Mouse (Mus musculus) limb, embryonic 12.5 days (tissue): Measurements from ENCODE around the gene Ddt. TPM values are rescaled to one million over a fixed set of nuclear protein-coding genes. Genes with fewer than 3 reads are reported as not detected.

ENCODE experiments used
- polyA plus RNA-seq: library from polyadenylated mRNA; unstranded; fragments of >200 nt; fragmentation: Nextera tagmentation; extraction: Ambion mirVana; gene quantifications from 2 replicates; pipeline ENCODE4 v1.2.1, GENCODE M21; 2016

The Ddt gene
- polyA plus RNA-seq, 1 experiment from 2014 or later, result 112 TPM

Other genes with a start within 250 kb of the Ddt start
- gene Lrrc75b, start 213.1 kb downstream of the Ddt start, polyA plus RNA-seq, result 0.93 and 1.3 TPM in 2 replicates
- gene Ggt1, start 211.8 kb downstream of the Ddt start, polyA plus RNA-seq, result 0.79 and 0.88 TPM in 2 replicates
- gene Ggt5, start 184.1 kb downstream of the Ddt start, polyA plus RNA-seq, result 0.70 and 1.1 TPM in 2 replicates
- gene Susd2, start 129.4 kb downstream of the Ddt start, polyA plus RNA-seq, result 1.5 and 2.2 TPM in 2 replicates
- gene Cabin1, start 9.1 kb downstream of the Ddt start, polyA plus RNA-seq, result 27.2 and 29.3 TPM in 2 replicates
- 0.35 TPM in 1 of 2 replicates, not detected in the other for gene Gm20441, start 7.5 kb upstream of the Ddt start, polyA plus RNA-seq
- gene Gstt3, start 8.0 kb upstream of the Ddt start, polyA plus RNA-seq, result 9.2 and 9.4 TPM in 2 replicates
- 9.2 and 9.8 TPM in 2 replicates for gene Gstt1, start 25.2 kb upstream of the Ddt start, polyA plus RNA-seq
- not detected in 2 replicates for gene Gstt4, start 49.1 kb upstream of the Ddt start, polyA plus RNA-seq
- 9.7 and 11.1 TPM in 2 replicates for gene Gstt2, start 64.0 kb upstream of the Ddt start, polyA plus RNA-seq
- gene Mif, start 86.8 kb upstream of the Ddt start, polyA plus RNA-seq, result 1,855 and 1,928 TPM in 2 replicates
- 3.5 and 3.9 TPM in 2 replicates for gene Derl3, start 120.0 kb upstream of the Ddt start, polyA plus RNA-seq
- 252 and 264 TPM in 2 replicates for gene Smarcb1, start 148.2 kb upstream of the Ddt start, polyA plus RNA-seq
- 5.5 and 8.0 TPM in 2 replicates for gene Chchd10, start 159.7 kb upstream of the Ddt start, polyA plus RNA-seq
- gene Mmp11, start 163.1 kb upstream of the Ddt start, polyA plus RNA-seq, result 96.8 and 107 TPM in 2 replicates
- 0.32 and 0.50 TPM in 2 replicates for gene Gm867, start 167.3 kb upstream of the Ddt start, polyA plus RNA-seq
- 0.50 and 0.71 TPM in 2 replicates for gene Vpreb3, start 169.6 kb upstream of the Ddt start, polyA plus RNA-seq
- not detected in 2 replicates for gene Gm5134, start 181.1 kb upstream of the Ddt start, polyA plus RNA-seq